In the genomic region with DNA sequence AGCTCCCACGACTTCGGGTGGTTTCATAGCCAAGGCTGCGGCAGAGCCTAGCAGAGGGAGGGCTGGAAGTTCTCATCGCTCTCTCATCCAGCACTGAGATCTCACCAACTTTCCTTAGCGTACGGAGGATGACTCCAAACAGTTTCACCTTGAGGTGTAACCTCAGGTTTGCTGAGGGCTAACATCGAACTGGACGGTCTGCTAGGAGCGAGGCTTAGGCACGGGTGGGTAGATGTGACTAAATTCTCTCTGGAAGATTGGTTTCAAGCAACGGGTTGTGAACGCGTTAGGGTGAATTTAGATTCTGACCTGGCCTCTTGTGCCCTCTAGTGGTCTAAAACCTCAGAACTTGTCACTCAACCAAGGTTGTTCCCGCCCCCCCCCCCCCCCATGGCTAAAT, we compare ENCODE assay signal across 8 mouse cellular contexts. TPM values are rescaled to one million over a fixed set of nuclear protein-coding genes. Genes with fewer than 3 reads are reported as not detected.
A peak's percentile ranks its signal among the peaks of the same experiment; 100 is the strongest.
DNase-seq lines count a peak whose midpoint lies in the region; ATAC-seq lines count a peak whose summit lies in the region.

No protein-coding gene starts in this region.

- no peak overlapping the region for H3K27ac ChIP-seq in embryonic facial prominence, embryonic 12.5 days

- H3K4me3 ChIP-seq in embryonic facial prominence, embryonic 12.5 days: peak overlapping the region; percentile 24; the same call in 1 of the 2 replicates

- H3K4me2 ChIP-seq in embryonic facial prominence, embryonic 12.5 days (replicated peaks): peak overlapping the region; percentile 53

- peak overlapping the region; percentile 31 for H3K9ac ChIP-seq in embryonic facial prominence, embryonic 12.5 days

- no peaks in the 10 kb centered on the region for H3K9me3 ChIP-seq in embryonic facial prominence, embryonic 12.5 days

- WGBS in embryonic facial prominence, embryonic 12.5 days: 3% methylated on average over 14 of the region's 14 CpGs

- H3K4me1 ChIP-seq in embryonic facial prominence, embryonic 12.5 days: peaks cover 11% of the 10 kb centered on the region

- peaks cover 7% of the 10 kb centered on the region for H3K27me3 ChIP-seq in embryonic facial prominence, embryonic 12.5 days

- DNase-seq in cerebellum, adult 18-20 months: peak; percentile 58 to 60
- DNase-seq in cerebellum, adult 11 months: no peak
- DNase-seq in T-cell, adult 2 months (ENCODE audit: low spot score): peak; percentile 34
- peak; percentile 83 to 88 for DNase-seq in heart, postnatal 10 days
- peak; percentile 69 to 78 for DNase-seq in kidney, postnatal 4 days
- peak; percentile 85 for DNase-seq in lung, postnatal 10 days
- DNase-seq in retina, postnatal 1 day: peak; percentile 86

- no peaks in the 10 kb centered on the region for H3K36me3 ChIP-seq in embryonic facial prominence, embryonic 12.5 days

- intact Hi-C loops in heart, postnatal 10 days (cut with DNase I): loop anchor here (1.0 to 2.0 kb wide), 3 partner anchors 182 to 350 kb away; no protein-coding TSS in a partner anchor

- ATAC-seq in embryonic facial prominence, embryonic 12.5 days (ENCODE audit: insufficient number of reproducible peaks, insufficient read depth, low FRiP score, low TSS enrichment): 0 out of 2 replicates have a peak, but pooled peaks have one; percentile 47

RNA-seq across cellular contexts. Expression of a gene that starts 9.0 kb away (rescaled TPM):
- polyA plus RNA-seq in embryonic facial prominence, embryonic 12.5 days (2016; fragmentation: Nextera tagmentation; extraction: Ambion mirVana): 125 and 127 TPM in 2 replicates
- total RNA-seq in heart, postnatal 10 days (2021): 10 to 100 TPM; 43.3 to 51.1 TPM
